Mouse (Mus musculus) stomach, embryonic 16.5 days (tissue): ENCODE measurements around the gene Wfdc1. TPM values are rescaled to one million over a fixed set of nuclear protein-coding genes. Genes with fewer than 3 reads are reported as not detected.

Experiments
- ATAC-seq: fragments of 200-750 bp; cut with Nextera tagmentation; 2 replicates; pipeline ENCODE4 v1.8.0; 2017; ENCODE audit warnings: moderate number of reproducible peaks, moderate TSS enrichment; ENCODE audit not compliant: insufficient read depth, low FRiP score
- H3K27ac ChIP-seq: fragments of 300-500 bp; sonication (generic); 2 replicates; pipeline ENCODE4 v1.5.1; 2014; ENCODE audit warnings: low read length
- H3K27me3 ChIP-seq: fragments of 300-500 bp; sonication (generic); 2 replicates; pipeline ENCODE4 v1.6.1; 2014; ENCODE audit warnings: low read length, control low read depth, mixed read lengths; ENCODE audit not compliant: control insufficient read depth, insufficient read depth
- H3K36me3 ChIP-seq: fragments of 300-500 bp; sonication (generic); 2 replicates; pipeline ENCODE4 v1.6.1; 2014; ENCODE audit warnings: low read length; ENCODE audit not compliant: control insufficient read depth, insufficient read depth
- H3K4me1 ChIP-seq: fragments of 300-500 bp; sonication (generic); 2 replicates; pipeline ENCODE4 v1.6.1; 2014; ENCODE audit warnings: low read length, control low read depth, mixed read lengths; ENCODE audit not compliant: control insufficient read depth, insufficient read depth
- H3K4me2 ChIP-seq: fragments of 300-500 bp; sonication (generic); 2 replicates; pipeline ENCODE4 v1.6.1; 2014; ENCODE audit warnings: low read depth, low read length, mixed read lengths
- H3K4me3 ChIP-seq: fragments of 300-500 bp; sonication (generic); replicated peaks from 2 replicates; pipeline ENCODE4 v1.5.1; 2014; ENCODE audit warnings: mild to moderate bottlenecking, low read length
- H3K9ac ChIP-seq: fragments of 300-500 bp; sonication (generic); 2 replicates; pipeline ENCODE4 v1.6.1; 2014; ENCODE audit warnings: low read length
- H3K9me3 ChIP-seq: fragments of 300-500 bp; sonication (generic); replicated peaks from 2 replicates; pipeline ENCODE4 v1.6.1; 2016; ENCODE audit warnings: low read length, control low read depth; ENCODE audit not compliant: control insufficient read depth
- WGBS: fragments of 180-500 bp; shearing (Covaris S2); extraction: QIAGEN DNeasy Blood & Tissue Kit; methylation state at CpG from one replicate; pipeline ENCODE4 v1.1.7; 2014; 5-methylcytosine and 5-hydroxymethylcytosine counted together
- polyA plus RNA-seq: library from polyadenylated mRNA; unstranded; fragments of >200 nt; fragmentation: Nextera tagmentation; extraction: Ambion mirVana; gene quantifications from 2 replicates; pipeline ENCODE4 v1.2.1, GENCODE M21; 2015

Gene Wfdc1
- polyA plus RNA-seq, 1 experiment from 2014 or later, result 33.9 TPM

DNA sequence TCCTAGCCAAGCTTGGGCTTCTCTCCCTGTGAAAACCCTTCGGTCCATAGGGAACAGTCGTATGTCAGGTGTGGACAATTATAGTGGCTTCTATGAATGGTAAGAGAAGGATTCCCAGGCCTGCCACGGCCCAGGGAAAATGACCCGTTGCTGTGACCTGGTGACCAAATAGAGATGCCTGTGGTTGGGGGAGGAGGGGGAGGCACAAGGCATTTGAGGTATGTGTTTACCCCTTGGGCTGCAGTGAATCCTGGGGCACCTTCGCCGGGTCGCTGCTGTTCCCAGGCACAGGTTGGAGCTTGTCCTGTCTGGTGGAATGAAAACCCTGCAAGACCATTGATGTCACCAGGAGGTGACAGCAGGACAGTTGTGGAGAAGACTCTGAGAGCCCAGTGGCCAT lies 28.5 kb downstream of the Wfdc1 start:
- Histone ChIP-seq H3K4me3 (no peak overlapping the region), H3K9ac (no peak overlapping the region), H3K4me2 (no peak overlapping the region), H3K27ac (no peak overlapping the region), H3K4me1 (no peaks in the 10 kb centered on the region), H3K27me3 (peaks cover under 1% of the 10 kb centered on the region; the same call in 1 of the 2 replicates), H3K9me3 (no peaks in the 10 kb centered on the region), H3K36me3 (no peaks in the 10 kb centered on the region)
- 49% methylated on average over 7 of the region's 7 CpGs for WGBS
- ATAC-seq, result no peak

- no peak for ATAC-seq
- Histone ChIP-seq H3K4me3 (no peak overlapping the region), H3K27ac (0 out of 2 replicates have a peak overlapping the region, but pooled peaks have one; percentile 4), H3K4me2 (no peak overlapping the region), H3K9ac (no peak overlapping the region), H3K36me3 (no peaks in the 10 kb centered on the region), H3K27me3 (peaks cover 12% of the 10 kb centered on the region), H3K4me1 (no peaks in the 10 kb centered on the region), H3K9me3 (no peaks in the 10 kb centered on the region)
- 73% methylated on average over 2 of the region's 2 CpGs for WGBS
Observed at GRCm38 (mm10) chr8:119697163-119697562, 31.0 kb downstream of the Wfdc1 start.

- 5% methylated on average over 12 of the region's 12 CpGs for WGBS
- Histone ChIP-seq H3K9me3 (no peaks in the 10 kb centered on the region), H3K4me3 (peak overlapping the region; percentile 44), H3K36me3 (no peaks in the 10 kb centered on the region), H3K4me2 (peak overlapping the region; percentile 51), H3K27ac (no peak overlapping the region), H3K4me1 (no peaks in the 10 kb centered on the region), H3K27me3 (peaks cover 13% of the 10 kb centered on the region), H3K9ac (no peak overlapping the region)
- no peak for ATAC-seq
Observed at GRCm38 (mm10) chr8:119698960-119699359, 32.8 kb downstream of the Wfdc1 start.

DNA sequence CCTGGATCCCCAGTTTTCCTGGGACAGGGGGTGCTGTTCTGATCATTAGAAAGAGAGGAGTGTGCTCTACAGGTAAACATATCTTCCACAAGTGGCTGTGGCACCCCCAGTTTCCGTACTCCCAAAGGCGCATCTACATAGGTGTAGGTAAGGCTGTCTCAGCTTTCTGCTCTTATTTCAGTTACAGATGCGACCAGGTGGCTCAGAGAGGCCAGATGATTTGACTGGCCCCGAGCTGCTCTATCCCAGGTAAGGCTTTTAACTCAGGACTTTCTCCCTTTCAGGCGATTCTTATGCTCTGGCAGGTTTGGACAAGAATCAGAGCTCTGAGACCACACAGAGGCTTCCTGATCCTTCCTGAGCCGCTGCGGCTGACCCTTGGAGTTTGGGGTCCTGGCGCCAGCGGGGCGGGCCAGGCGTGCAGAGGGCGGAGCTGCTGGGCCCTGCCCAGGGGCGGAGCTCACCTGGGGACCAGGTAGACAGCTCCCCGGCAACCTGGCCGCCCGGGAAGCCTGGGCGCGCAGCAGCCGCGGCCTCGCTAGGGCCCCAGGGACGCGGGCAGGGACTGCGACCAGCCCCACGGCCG lies 33.5 kb downstream of the Wfdc1 start, which contains the start of gene Atp2c2:
Gene Atp2c2, plus strand, starts transcription at position 461 of the 586 bp plus-strand sequence.
- peak; percentile 83 for ATAC-seq
- H3K4me3 ChIP-seq, result peak within 1 kb of the TSS; percentile 44
- no peaks in the 10 kb centered on the region for H3K4me1 ChIP-seq
- H3K27me3 ChIP-seq, result peaks cover 13% of the 10 kb centered on the region
- no peaks in the 10 kb centered on the region for H3K36me3 ChIP-seq
- peak within 1 kb of the TSS; percentile 68 for H3K9ac ChIP-seq
- peak within 1 kb of the TSS; percentile 51 for H3K4me2 ChIP-seq
- peak within 1 kb of the TSS; percentile 29; the same call in 1 of the 2 replicates for H3K27ac ChIP-seq
- WGBS, result 6% methylated on average over 26 of the region's 26 CpGs
- no peaks in the 10 kb centered on the region for H3K9me3 ChIP-seq

DNA sequence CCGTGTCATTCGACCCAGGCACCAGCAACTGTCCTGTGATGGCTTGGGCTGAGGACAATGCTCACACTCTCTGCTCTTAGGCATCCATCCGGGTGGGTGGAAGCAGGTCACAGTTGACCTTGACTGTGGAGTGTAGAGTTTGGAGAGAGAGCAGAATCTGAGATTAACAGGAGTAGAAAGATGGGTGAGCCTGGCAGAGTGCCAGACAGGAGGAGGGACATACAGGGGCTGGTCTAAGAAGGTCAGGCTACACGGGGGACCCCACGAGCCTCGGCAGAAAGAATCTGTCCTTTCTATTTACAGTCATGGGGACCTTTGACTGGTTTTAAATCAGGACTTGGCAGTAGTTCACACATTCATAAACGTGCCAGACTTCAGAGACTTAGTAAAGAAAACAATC lies 36.8 kb downstream of the Wfdc1 start:
- H3K36me3 ChIP-seq, result no peaks in the 10 kb centered on the region
- H3K27me3 ChIP-seq, result peaks cover 13% of the 10 kb centered on the region
- 37% methylated on average over 7 of the region's 7 CpGs for WGBS
- H3K4me1 ChIP-seq, result no peaks in the 10 kb centered on the region
- no peak overlapping the region for H3K4me2 ChIP-seq
- no peak overlapping the region for H3K4me3 ChIP-seq
- no peak overlapping the region for H3K9ac ChIP-seq
- no peak overlapping the region for H3K27ac ChIP-seq
- H3K9me3 ChIP-seq, result no peaks in the 10 kb centered on the region
- ATAC-seq, result no peak

- no peak for ATAC-seq
- Histone ChIP-seq H3K27ac (no peak overlapping the region), H3K36me3 (no peaks in the 10 kb centered on the region), H3K9me3 (no peaks in the 10 kb centered on the region), H3K27me3 (0 out of 2 replicates have a peak, but pooled peaks cover 1% of the 10 kb centered on the region), H3K4me2 (no peak overlapping the region), H3K4me1 (peaks cover 11% of the 10 kb centered on the region; the same call in 1 of the 2 replicates), H3K9ac (no peak overlapping the region), H3K4me3 (no peak overlapping the region)
- 84% methylated on average over 9 of the region's 9 CpGs for WGBS
Observed at GRCm38 (mm10) chr8:119707146-119707545, 41.0 kb downstream of the Wfdc1 start.

GRCm38 (mm10) chr8:119708471-119708870 lies 42.3 kb downstream of the Wfdc1 start:
- Histone ChIP-seq H3K27me3 (no peaks in the 10 kb centered on the region), H3K4me2 (no peak overlapping the region), H3K4me3 (no peak overlapping the region), H3K9me3 (no peaks in the 10 kb centered on the region), H3K36me3 (no peaks in the 10 kb centered on the region), H3K9ac (no peak overlapping the region), H3K27ac (peak overlapping the region; percentile 48; the same call in 1 of the 2 replicates), H3K4me1 (peaks cover 16% of the 10 kb centered on the region)
- 90% methylated on average over 8 of the region's 8 CpGs for WGBS
- ATAC-seq, result no peak

- no peak overlapping the region for H3K4me3 ChIP-seq
- no peaks in the 10 kb centered on the region for H3K36me3 ChIP-seq
- peak overlapping the region; percentile 48; the same call in 1 of the 2 replicates for H3K27ac ChIP-seq
- no peaks in the 10 kb centered on the region for H3K27me3 ChIP-seq
- peaks cover 16% of the 10 kb centered on the region for H3K4me1 ChIP-seq
- no peak overlapping the region for H3K4me2 ChIP-seq
- H3K9me3 ChIP-seq, result no peaks in the 10 kb centered on the region
- H3K9ac ChIP-seq, result no peak overlapping the region
- peak; percentile 34; the same call in 1 of the 2 replicates for ATAC-seq
- 53% methylated on average over 14 of the region's 14 CpGs for WGBS
Observed at GRCm38 (mm10) chr8:119708878-119709702, 42.9 kb downstream of the Wfdc1 start.

GRCm38 (mm10) chr8:119709703-119710093 lies 43.5 kb downstream of the Wfdc1 start:
- H3K4me1 ChIP-seq, result peaks cover 20% of the 10 kb centered on the region
- no peaks in the 10 kb centered on the region for H3K27me3 ChIP-seq
- no peaks in the 10 kb centered on the region for H3K9me3 ChIP-seq
- WGBS, result 70% methylated on average over 11 of the region's 11 CpGs
- H3K36me3 ChIP-seq, result no peaks in the 10 kb centered on the region
- no peak overlapping the region for H3K9ac ChIP-seq
- peak overlapping the region; percentile 2; the same call in 1 of the 2 replicates for H3K27ac ChIP-seq
- H3K4me3 ChIP-seq, result no peak overlapping the region
- ATAC-seq, result peak; percentile 26; the same call in 1 of the 2 replicates
- H3K4me2 ChIP-seq, result no peak overlapping the region
